Mouse (Mus musculus): ENCODE results near the gene Exoc7. TPM values are rescaled to one million over a fixed set of nuclear protein-coding genes. Genes with fewer than 3 reads are reported as not detected.

Exoc7 gene
- polyA plus RNA-seq, 1 experiment from 2014 or later = 51.1 TPM

DNA sequence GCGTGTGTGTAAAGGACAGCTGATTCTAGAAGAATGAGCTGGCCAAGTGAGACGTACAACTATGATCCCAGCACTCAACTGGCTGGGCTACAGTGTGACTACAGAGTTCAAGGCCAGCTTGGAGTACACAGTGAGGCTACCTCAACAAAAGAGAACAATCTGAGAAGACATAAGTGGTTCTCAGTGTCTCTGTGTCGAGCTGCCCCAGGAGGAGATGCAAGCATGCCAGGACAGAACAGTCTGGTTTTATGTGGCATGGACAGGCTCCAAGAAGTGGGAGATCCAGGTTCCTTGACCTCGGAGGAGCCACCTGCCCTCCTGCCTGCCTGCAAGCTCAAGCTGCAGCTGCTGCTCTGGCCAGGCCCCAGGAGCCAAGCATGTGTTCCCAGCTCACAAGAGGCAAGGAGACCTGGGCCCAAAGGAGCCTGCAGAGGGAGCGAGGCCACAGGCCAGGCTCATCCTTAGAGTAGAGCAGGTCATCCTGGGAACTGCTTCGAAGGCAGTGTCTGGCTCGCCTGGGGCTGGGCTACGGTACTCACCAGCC, 10.8 kb downstream of the Exoc7 start:
- no peak for ATAC-seq (ENCODE audit: insufficient number of reproducible peaks, insufficient read depth, low FRiP score, low read depth)
- H3K4me3 ChIP-seq (ENCODE audit: control insufficient read depth in 1 of 2, insufficient read depth in 1 of 2, low read depth in 1 of 2, low read length in 2 of 2) = no peak overlapping the region
- whole genome bisulfite sequencing = 85% methylated on average over 8 of the region's 8 CpGs
- H3K4me2 ChIP-seq (ENCODE audit: low read length) = no peak overlapping the region
- no peaks in the 10 kb centered on the region for H3K9me3 ChIP-seq (ENCODE audit: control insufficient read depth, low read length)
- H3K36me3 ChIP-seq (ENCODE audit: control insufficient read depth, insufficient read depth, low read length) = peaks cover 93% of the 10 kb centered on the region
- H3K4me1 ChIP-seq (ENCODE audit: control insufficient read depth in 2 of 2, insufficient read depth in 2 of 2, low read length in 2 of 2) = no peaks in the 10 kb centered on the region
- no peaks in the 10 kb centered on the region for H3K27me3 ChIP-seq (ENCODE audit: control insufficient read depth, insufficient read depth, low read length)
- H3K27ac ChIP-seq (replicated peaks in 1 of 2; ENCODE audit: control insufficient read depth in 1 of 2, insufficient read depth in 1 of 2, low read depth in 2 of 2, low read length in 2 of 2) = no peak overlapping the region
- H3K9ac ChIP-seq (ENCODE audit: low read length) = no peak overlapping the region

DNA sequence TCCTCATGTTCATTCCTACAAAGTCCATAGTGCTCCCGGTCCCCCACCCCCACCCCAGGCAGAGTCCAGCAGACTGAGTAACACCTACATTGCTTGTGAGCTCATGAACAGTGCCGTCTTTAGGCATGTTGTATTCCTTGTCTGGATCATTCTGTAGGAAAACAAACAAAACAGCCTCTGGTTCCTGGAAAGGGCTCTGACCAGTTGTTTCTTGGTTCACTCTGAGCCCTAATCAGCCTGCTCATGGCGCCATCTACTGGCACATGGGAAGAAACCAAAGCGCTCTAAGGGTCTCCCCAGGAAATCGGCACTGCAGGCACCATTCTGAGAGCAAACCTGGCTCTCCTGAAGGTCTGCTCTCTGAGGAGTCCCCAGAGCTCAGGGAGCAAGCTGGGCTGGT, 12.7 kb downstream of the Exoc7 start:
- H3K9ac ChIP-seq (ENCODE audit: low read length) = no peak overlapping the region
- ATAC-seq (ENCODE audit: insufficient number of reproducible peaks, insufficient read depth, low FRiP score, low read depth) = no peak
- H3K36me3 ChIP-seq (ENCODE audit: control insufficient read depth, insufficient read depth, low read length) = peaks cover 91% of the 10 kb centered on the region
- WGBS = 37% methylated on average over 5 of the region's 5 CpGs
- no peak overlapping the region for H3K27ac ChIP-seq (replicated peaks in 1 of 2; ENCODE audit: control insufficient read depth in 1 of 2, insufficient read depth in 1 of 2, low read depth in 2 of 2, low read length in 2 of 2)
- H3K4me1 ChIP-seq (ENCODE audit: control insufficient read depth in 2 of 2, insufficient read depth in 2 of 2, low read length in 2 of 2) = peaks cover 0 to 5% of the 10 kb centered on the region in 2 experiments; a peak in 1 of 4 replicates
- no peaks in the 10 kb centered on the region for H3K9me3 ChIP-seq (ENCODE audit: control insufficient read depth, low read length)
- no peaks in the 10 kb centered on the region for H3K27me3 ChIP-seq (ENCODE audit: control insufficient read depth, insufficient read depth, low read length)
- no peak overlapping the region for H3K4me3 ChIP-seq (ENCODE audit: control insufficient read depth in 1 of 2, insufficient read depth in 1 of 2, low read depth in 1 of 2, low read length in 2 of 2)
- no peak overlapping the region for H3K4me2 ChIP-seq (ENCODE audit: low read length)

DNA sequence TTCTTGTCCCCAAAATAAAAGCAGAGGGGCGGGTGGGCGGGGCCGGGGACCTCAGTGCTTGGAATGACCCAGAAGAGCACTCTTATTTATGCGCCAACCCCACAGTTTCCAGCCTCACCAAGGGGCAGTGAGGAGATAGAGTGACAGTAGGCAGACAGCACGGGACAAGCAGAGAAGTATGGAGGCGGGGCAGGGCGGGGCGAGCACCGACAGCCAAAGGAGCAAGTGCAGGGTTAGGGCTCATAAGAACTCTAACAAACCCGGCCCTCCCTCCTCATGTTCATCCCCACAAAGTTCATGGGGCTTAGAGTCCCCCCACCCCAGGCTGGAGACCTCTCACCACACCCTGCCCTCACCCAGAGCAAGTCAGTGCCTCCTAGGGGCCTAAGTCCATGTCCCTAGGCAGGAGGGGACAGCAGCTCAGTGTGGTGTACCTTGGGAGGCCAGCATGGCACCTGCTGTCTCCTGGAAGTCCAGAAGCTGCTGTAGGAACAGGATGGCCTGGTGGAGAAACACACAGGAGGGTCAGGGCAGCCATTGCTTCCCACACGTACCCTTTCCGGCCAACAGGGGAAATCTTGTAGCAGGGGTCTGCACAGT, 13.4 kb downstream of the Exoc7 start:
- Histone ChIP-seq H3K4me2 (ENCODE audit: low read length) (no peak overlapping the region), H3K9ac (ENCODE audit: low read length) (no peak overlapping the region), H3K9me3 (ENCODE audit: control insufficient read depth, low read length) (no peaks in the 10 kb centered on the region), H3K4me1 (ENCODE audit: control insufficient read depth in 2 of 2, insufficient read depth in 2 of 2, low read length in 2 of 2) (peaks cover 0 to 5% of the 10 kb centered on the region in 2 experiments; a peak in 1 of 4 replicates), H3K36me3 (ENCODE audit: control insufficient read depth, insufficient read depth, low read length) (peaks cover 91% of the 10 kb centered on the region), H3K27ac (replicated peaks in 1 of 2; ENCODE audit: control insufficient read depth in 1 of 2, insufficient read depth in 1 of 2, low read depth in 2 of 2, low read length in 2 of 2) (no peak overlapping the region), H3K4me3 (ENCODE audit: control insufficient read depth in 1 of 2, insufficient read depth in 1 of 2, low read depth in 1 of 2, low read length in 2 of 2) (no peak overlapping the region), H3K27me3 (ENCODE audit: control insufficient read depth, insufficient read depth, low read length) (no peaks in the 10 kb centered on the region)
- WGBS = 86% methylated on average over 12 of the region's 12 CpGs
- no peak for ATAC-seq (ENCODE audit: insufficient number of reproducible peaks, insufficient read depth, low FRiP score, low read depth)

DNA sequence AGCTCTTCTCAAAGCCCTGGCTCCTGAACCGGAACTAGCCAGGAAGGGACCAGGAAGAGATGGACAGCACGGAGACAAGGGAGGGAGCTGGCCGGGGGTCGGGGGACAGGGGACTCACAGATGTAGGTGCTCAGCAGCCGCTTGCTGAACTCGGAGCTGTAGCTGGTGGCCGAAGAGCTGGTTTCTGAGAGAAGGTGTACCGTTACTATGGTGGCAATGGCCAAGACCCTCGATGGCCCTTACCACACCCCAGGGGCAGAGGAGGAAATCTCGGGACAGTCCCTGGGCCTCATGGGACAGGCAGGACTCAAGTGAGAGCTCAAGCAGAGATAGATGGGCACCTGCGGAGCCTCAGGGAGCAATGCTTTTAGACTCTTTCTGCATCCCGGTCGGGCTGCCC, 14.6 kb downstream of the Exoc7 start:
- Histone ChIP-seq H3K9me3 (ENCODE audit: control insufficient read depth, low read length) (no peaks in the 10 kb centered on the region), H3K9ac (ENCODE audit: low read length) (no peak overlapping the region), H3K4me2 (ENCODE audit: low read length) (no peak overlapping the region), H3K36me3 (ENCODE audit: control insufficient read depth, insufficient read depth, low read length) (peaks cover 92% of the 10 kb centered on the region), H3K4me3 (ENCODE audit: control insufficient read depth in 1 of 2, insufficient read depth in 1 of 2, low read depth in 1 of 2, low read length in 2 of 2) (no peak overlapping the region), H3K27me3 (ENCODE audit: control insufficient read depth, insufficient read depth, low read length) (no peaks in the 10 kb centered on the region), H3K4me1 (ENCODE audit: control insufficient read depth in 2 of 2, insufficient read depth in 2 of 2, low read length in 2 of 2) (peaks cover 0 to 5% of the 10 kb centered on the region in 2 experiments; a peak in 1 of 4 replicates), H3K27ac (replicated peaks in 1 of 2; ENCODE audit: control insufficient read depth in 1 of 2, insufficient read depth in 1 of 2, low read depth in 2 of 2, low read length in 2 of 2) (no peak overlapping the region)
- ATAC-seq (ENCODE audit: insufficient number of reproducible peaks, insufficient read depth, low FRiP score, low read depth) = no peak
- WGBS = 92% methylated on average over 13 of the region's 13 CpGs

DNA sequence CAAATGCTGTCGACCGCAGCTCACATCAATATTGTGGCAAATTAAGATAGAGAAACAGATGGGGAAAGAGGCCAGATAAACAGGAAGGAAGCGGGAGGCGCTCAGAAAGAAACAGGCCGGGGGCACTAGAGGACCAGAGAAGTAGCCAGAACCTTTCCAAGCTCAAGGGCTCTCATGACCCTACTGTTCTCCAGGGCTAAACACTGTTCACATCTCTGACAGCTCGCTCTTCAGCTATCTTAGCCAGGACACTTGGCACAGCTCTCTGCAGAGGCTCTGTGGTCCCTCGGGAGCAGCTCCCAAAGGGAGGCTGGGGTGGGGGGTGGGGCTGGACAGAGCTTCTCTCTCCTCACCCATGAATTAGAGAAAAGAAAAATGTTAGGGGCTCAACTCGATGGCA, 16.5 kb downstream of the Exoc7 start:
- Histone ChIP-seq H3K4me1 (ENCODE audit: control insufficient read depth in 2 of 2, insufficient read depth in 2 of 2, low read length in 2 of 2) (peaks cover 0 to 5% of the 10 kb centered on the region in 2 experiments; a peak in 1 of 4 replicates), H3K27ac (replicated peaks in 1 of 2; ENCODE audit: control insufficient read depth in 1 of 2, insufficient read depth in 1 of 2, low read depth in 2 of 2, low read length in 2 of 2) (no peak overlapping the region)
- 43% methylated on average over 8 of the region's 8 CpGs for WGBS

DNA sequence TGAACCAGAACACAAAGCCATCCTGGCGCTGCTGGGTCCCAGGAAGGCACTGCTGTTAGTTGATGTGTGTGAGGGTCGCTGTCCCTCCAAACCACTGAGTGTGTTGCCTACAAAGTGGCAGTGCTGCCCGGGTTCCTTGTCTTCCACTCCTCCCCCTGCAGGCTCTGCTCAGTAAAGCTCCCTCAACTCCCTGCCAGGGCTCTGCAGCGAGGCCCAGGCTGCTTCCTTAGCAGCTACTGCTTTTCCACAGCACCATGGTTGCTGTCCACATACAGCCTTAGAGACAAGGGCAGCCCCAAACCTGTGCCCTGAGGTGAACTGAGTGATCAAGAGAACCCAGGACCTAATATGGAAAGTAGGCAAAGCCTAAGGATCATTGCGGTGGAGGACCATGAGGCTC, 19.7 kb downstream of the Exoc7 start:
- Histone ChIP-seq H3K4me3 (ENCODE audit: control insufficient read depth in 1 of 2, insufficient read depth in 1 of 2, low read depth in 1 of 2, low read length in 2 of 2) (no peak overlapping the region), H3K36me3 (ENCODE audit: control insufficient read depth, insufficient read depth, low read length) (peaks cover 48% of the 10 kb centered on the region), H3K4me2 (ENCODE audit: low read length) (no peak overlapping the region), H3K27me3 (ENCODE audit: control insufficient read depth, insufficient read depth, low read length) (peaks cover 37% of the 10 kb centered on the region), H3K9ac (ENCODE audit: low read length) (no peak overlapping the region), H3K27ac (replicated peaks in 1 of 2; ENCODE audit: control insufficient read depth in 1 of 2, insufficient read depth in 1 of 2, low read depth in 2 of 2, low read length in 2 of 2) (no peak overlapping the region), H3K9me3 (ENCODE audit: control insufficient read depth, low read length) (0 out of 2 replicates have a peak, but pooled peaks cover 3% of the 10 kb centered on the region), H3K4me1 (ENCODE audit: control insufficient read depth in 2 of 2, insufficient read depth in 2 of 2, low read length in 2 of 2) (peaks cover 0 to 5% of the 10 kb centered on the region in 2 experiments; a peak in 1 of 4 replicates)
- WGBS = 68% methylated on average over 5 of the region's 5 CpGs
- no peak for ATAC-seq (ENCODE audit: insufficient number of reproducible peaks, insufficient read depth, low FRiP score, low read depth)

More for the DNA sequence above, 16.5 kb downstream of the Exoc7 start:
- peaks cover 77% of the 10 kb centered on the region for H3K36me3 ChIP-seq (ENCODE audit: control insufficient read depth, insufficient read depth, low read length)
- peaks cover 5% of the 10 kb centered on the region; the same call in 1 of the 2 replicates for H3K27me3 ChIP-seq (ENCODE audit: control insufficient read depth, insufficient read depth, low read length)
- no peak overlapping the region for H3K9ac ChIP-seq (ENCODE audit: low read length)
- H3K4me2 ChIP-seq (ENCODE audit: low read length) = no peak overlapping the region
- H3K4me3 ChIP-seq (ENCODE audit: control insufficient read depth in 1 of 2, insufficient read depth in 1 of 2, low read depth in 1 of 2, low read length in 2 of 2) = no peak overlapping the region
- ATAC-seq (ENCODE audit: insufficient number of reproducible peaks, insufficient read depth, low FRiP score, low read depth) = no peak
- no peaks in the 10 kb centered on the region for H3K9me3 ChIP-seq (ENCODE audit: control insufficient read depth, low read length)

DNA sequence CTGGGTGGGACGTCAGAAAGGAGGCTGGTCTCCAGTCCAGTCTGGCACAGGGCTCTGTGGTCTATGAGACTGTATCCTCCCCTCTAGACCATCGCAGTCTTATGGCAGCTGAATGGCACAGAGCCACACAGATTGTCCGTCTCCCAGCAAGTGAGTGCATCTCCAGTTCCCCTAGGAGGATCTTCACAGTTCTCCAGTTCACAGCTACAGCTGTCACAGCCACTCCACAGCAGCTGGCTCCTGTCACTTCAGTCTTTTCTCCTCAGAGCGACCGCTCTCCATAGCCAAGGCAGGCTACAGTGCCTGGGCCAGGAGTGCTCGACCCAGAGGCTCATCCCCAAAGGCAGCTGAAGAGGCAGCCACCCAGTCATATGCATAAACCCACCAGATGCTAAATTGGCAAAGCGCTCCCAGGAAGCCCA, 21.3 kb downstream of the Exoc7 start:
- Histone ChIP-seq H3K4me1 (ENCODE audit: control insufficient read depth in 2 of 2, insufficient read depth in 2 of 2, low read length in 2 of 2) (peaks cover 8% of the 10 kb centered on the region in 2 experiments), H3K27me3 (ENCODE audit: control insufficient read depth, insufficient read depth, low read length) (peaks cover 52% of the 10 kb centered on the region), H3K27ac (replicated peaks in 1 of 2; ENCODE audit: control insufficient read depth in 1 of 2, insufficient read depth in 1 of 2, low read depth in 2 of 2, low read length in 2 of 2) (no peak overlapping the region), H3K36me3 (ENCODE audit: control insufficient read depth, insufficient read depth, low read length) (peaks cover 33% of the 10 kb centered on the region), H3K9ac (ENCODE audit: low read length) (no peak overlapping the region), H3K4me3 (ENCODE audit: control insufficient read depth in 1 of 2, insufficient read depth in 1 of 2, low read depth in 1 of 2, low read length in 2 of 2) (no peak overlapping the region), H3K4me2 (ENCODE audit: low read length) (no peak overlapping the region), H3K9me3 (ENCODE audit: control insufficient read depth, low read length) (0 out of 2 replicates have a peak, but pooled peaks cover 3% of the 10 kb centered on the region)
- no peak for ATAC-seq (ENCODE audit: insufficient number of reproducible peaks, insufficient read depth, low FRiP score, low read depth)
- WGBS = 60% methylated on average over 7 of the region's 7 CpGs

Data from heart, embryonic 14.5 days (tissue).